Mouse (Mus musculus) spleen, postnatal 4 days (tissue): Measurements from ENCODE around the gene Grn.
A peak's percentile ranks its signal among the peaks of the same experiment; 100 is the strongest.
"Not testable (repeated sequence)": the region's sequence is repeated elsewhere in the genome, so short reads cannot be mapped to it uniquely, and the experiment has no call there.

Source experiments
- DNase-seq, 2 experiments: peaks; one replicate each; pipeline ENCODE4 v3.0.0; 2022; ENCODE audit warnings: low spot score in 2 of 2

The Grn gene

DNA sequence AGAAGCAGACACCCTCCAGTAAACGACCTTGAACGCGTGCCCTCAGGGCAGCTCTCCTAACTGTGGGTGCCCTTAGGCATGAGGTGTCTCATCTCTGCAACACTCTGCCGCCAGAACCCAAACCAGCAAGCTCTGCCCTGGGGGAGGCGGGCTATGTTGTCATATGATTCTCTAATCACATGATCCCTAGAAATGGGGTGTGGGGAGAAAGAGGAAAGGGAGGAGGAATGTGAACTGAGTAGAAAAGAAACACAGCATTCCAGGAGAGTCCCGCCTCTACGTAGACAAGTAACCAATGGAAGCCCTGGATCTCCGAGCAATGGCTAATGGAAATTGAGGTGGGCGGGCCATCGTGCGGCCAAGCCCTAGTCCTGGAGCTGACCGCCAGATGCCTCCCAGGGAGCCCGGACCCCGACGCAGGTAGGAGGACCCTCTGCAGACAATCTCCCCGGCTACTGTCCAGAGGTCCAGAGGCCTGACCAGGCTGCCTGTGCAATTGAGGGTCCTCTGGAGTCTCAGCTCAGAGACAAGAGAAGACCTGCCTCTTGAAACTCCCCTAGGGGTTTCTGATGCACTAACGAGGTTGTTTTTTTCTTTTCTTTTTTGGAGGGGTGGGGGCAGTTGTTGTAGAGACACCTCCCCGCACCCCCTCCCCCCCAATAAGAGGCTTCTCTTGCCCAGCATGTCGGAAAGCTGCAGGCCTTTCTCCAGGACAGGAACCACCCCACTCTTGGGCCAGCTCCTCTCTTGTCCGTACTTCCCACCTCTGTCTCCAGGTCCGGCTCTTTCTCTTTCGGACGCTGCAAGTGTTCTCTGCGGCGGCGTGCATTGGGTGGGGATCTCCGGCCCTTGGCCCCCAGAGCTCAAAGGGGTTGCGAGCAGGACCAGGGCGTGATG, at the start of gene Grn:
Gene Grn, plus strand, starts transcription at position 195 of the 897 bp plus-strand sequence.
- peak; percentile 82 to 87 for DNase-seq

DNA sequence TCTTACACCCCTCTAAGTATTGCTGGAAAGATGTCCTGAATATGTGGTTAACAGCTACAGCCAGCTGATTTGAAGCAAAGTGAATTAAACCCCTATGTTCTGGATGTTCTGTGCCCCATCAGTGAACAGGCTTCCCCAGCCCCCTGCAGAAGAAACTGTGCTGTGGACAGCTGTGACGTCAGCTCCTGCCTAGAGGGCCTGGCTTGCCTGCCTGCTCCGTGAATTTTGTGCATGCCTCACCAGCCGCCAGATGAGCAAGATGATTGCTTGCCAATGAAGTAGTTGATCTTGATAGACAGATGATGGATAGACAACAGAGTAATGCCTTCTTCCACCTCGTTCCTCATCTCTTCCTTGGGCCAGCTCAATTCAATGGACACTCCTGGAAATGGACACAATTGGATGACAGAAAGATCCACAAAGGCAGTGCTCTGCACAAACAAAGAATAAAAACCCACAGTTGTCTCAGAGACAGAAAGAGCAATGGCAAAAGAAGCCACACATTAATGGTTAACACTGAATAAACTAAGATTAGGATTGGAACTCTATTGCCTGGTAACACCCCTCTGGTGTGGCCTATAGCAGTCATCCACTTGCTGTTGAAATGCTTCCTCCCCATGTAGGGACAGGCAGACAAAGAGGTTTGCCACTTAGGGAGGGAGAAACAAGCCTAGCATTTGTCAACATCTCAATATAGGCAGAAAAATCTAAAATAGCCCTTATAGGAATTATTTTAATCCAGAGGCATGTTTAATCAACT, 48.6 kb upstream of the Grn start:
- DNase-seq, result no peak

DNA sequence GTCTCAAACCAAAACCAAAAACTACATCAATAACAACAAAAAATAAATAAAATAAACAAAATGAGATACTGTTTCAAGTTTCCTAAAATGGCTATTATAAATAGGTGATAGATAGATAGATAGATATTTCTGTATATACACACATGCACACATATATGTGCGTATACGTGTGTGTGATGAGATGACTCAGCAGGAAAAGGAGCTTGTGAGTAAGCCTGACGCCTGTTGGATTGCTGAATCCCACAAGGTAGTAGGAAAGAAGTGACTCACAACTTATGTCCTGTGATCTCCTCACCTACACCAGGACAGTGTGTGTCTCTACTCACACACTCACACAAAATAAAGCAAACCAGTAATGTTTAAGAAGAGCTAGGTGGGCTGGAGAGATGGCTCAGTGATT, 47.3 kb upstream of the Grn start:
- no peak for DNase-seq

DNA sequence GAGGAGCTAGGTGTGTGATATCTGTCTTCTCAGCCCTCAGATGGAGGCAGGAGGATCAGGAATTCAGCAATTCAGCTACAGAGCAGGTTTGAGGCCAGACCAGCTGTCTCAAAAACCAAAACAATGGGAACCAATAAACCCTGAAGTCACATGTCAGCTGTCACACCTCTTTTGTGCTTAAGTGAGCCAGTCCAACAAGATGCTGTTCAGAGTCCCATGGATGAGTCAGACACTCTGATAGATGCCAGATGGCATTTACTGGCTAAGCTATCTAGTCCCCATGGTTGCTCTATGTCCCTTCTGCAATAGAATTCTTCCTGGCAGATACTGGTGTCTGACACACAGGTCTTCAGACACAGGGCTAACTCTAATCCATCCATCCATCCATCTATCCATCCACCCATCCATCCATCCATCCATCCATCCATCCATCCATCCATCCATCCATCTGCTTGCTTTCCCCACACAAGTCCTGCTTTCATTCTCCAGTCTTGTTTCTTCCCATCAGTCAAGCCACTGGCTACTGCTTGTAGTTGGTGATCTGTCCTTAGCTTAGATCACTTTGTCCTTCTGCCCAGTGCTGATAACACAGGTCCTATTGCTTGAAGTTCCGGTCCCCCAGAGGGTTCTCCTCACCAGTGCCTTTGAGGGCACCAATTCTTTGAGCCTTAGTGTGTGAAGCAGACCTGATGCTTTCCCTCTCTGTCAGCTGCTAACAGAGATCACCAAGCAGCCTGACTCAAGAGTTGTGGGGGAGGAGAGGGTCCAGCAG, 46.6 kb upstream of the Grn start:
- DNase-seq, result no peak

DNA sequence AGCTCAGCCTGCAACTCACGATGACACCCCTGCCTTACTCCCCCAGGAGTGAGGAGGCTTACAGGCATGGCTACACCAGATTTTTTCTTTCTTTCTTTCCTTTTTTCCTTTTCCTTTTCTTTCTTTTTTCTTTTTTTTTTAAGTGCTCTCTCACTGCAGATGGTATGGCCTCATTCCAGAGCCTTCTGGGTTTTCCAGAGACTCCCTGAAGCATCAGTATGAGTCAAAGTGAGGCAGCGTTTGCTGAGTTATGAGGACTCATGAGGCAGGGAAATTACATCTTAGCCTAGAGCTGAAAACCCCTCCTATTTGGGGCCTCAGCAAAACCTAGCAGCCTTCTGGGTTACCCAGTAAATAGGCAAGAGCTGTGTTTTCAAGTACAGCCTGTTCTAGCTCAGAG, 45.7 kb upstream of the Grn start:
- DNase-seq, result no peak

DNA sequence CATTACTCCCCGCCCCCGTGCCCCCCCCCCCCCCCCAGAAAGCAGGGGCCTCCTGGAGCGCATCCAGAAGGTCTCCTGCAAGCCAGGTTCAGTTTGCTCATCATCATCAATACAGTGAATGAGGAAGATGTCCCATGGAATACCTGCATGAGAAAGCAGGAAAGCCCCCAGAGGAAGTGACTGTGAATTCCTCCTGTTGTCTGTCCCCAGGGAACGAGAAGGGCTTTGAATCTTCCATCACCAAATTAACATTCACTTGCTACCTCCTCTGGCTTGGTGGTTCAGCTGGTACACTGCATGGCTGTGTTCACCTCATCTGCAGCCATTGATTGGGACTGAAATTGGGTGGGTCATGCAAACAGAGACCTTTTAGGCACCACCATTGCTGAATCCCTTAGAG, 45.0 kb upstream of the Grn start:
- no peak for DNase-seq

DNA sequence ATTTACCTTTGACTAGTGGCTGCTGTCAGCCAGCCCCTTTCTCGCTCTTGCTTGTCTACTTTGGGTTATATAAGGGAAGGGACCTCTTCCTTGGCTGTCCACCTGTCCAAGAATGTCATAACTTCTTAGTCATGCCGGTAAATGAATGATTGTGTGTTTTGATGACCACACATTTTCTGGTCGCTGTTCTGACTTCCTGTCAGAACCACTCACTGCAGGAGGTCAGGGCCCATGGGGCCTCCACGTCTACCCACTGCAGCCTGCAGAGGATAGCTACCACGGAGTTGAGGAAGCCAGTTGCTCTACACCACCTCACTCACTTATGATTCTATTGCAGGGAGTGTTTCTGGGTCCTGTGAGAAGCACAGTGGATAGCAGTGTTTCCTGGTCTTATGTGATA, 44.0 kb upstream of the Grn start:
- no peak for DNase-seq

DNA sequence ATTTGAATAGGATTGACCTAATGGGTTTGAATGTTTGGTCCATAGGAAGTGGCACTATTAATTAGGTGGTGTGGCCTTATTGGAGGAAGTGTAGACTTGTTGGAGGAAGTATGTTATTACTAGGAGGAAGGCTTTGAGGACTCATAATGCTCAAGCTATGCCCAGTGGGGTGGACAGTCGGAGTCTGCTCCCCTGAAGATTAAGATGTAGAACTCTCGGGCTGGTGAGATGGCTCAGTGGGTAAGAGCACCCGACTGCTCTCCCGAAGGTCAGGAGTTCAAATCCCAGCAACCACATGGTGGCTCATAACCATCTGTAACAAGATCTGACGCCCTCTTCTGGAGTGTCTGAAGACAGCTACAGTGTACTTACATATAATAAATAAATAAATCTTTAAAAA, 40.7 kb upstream of the Grn start:
- not testable (repeated sequence) for DNase-seq

DNA sequence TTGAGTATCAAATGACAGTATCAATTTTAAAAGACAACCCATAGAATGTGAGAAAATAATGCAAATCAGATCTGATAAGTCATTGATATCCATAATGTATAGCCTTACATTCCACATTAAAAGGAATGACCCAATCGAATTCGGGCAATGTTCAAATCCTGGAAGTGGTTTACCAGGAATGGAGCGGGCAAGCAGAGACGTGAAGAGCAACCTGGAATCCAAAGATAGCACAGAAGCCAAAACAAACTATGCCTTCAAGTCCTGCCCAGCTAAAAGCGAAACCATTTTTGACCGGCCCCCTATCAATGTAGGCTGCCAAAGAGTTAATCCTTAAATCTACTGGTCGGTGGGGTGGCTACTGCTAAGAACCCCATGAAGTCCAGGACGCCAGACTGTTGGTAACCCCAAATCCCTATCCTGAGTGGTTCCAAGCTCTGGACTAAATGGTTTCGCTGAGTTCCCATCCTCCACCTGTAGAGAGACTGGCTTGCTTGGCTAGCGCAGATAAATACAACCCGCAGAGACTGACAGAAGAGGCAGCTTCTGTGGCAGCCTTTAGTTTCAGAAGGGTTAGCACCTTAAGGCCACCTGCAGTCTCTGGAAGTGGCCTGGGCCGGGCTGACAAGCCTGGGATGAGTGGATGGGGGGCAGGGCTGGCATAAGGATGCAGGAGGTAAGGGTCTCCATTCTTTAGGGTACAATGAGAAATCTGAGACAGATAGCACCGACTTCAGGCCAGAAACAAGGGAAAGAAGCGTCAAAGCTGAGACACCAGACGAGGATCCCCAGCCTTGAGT, 37.5 kb upstream of the Grn start:
- DNase-seq, result peak in 1 of 2 experiments; percentile 58

DNA sequence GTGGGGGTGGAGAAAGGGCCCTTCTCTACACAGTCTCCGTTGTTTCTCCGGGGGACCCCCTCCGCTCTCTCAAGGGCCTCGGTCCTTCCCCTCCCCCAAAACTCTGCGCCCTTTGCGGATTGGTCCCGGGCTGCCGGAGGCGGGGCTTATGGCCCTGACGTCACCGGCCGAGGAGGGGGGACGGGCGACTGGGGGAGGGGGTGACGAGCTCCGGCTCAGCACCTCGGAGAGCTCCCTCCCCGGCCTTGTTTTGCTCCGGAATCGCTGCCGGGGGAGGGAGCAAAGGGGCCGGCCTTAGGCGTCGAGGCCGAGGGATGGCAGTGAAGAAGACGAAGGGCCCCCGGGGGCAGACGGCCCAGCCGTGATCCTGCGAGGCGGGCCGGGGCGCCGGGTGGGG, 36.9 kb upstream of the Grn start, which contains the start of gene Rundc3a:
Gene Rundc3a, plus strand, starts transcription at position 166 of the 397 bp plus-strand sequence.
- peak; percentile 75 to 91 for DNase-seq

DNA sequence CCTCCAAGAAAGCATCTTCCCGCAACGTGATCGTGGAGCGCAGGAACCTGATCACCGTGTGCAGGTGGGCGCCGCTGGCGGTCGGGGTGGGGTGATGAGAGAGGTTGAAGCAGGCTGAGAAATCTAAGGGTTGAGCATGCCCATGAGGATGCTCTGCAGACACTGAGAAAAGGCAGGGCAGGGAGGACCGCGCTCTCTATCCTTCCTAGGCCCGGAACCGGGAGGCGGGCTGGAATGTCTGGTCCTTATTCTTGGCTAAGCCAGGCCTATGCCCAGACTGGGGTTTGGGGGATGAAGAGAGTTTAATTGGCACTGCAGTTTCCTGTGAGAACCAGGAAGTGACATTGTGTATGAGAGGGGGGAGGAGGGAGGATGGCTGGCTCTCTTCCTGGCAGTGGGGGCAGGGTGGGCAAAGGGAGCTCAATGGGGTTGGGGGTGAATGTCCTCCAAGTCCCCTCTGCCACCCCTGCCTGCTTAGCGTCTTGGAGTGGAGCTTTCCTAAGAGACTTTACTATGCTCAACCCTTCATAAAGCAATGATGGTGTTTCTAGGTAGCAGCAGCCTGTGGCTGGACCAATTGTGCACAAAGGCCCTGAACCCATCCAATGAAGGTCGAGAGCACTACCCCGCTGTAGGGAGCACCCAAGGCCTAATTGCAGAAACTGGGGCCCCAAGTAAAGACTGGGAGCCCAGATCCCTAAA, 36.2 kb upstream of the Grn start:
- no peak for DNase-seq

DNA sequence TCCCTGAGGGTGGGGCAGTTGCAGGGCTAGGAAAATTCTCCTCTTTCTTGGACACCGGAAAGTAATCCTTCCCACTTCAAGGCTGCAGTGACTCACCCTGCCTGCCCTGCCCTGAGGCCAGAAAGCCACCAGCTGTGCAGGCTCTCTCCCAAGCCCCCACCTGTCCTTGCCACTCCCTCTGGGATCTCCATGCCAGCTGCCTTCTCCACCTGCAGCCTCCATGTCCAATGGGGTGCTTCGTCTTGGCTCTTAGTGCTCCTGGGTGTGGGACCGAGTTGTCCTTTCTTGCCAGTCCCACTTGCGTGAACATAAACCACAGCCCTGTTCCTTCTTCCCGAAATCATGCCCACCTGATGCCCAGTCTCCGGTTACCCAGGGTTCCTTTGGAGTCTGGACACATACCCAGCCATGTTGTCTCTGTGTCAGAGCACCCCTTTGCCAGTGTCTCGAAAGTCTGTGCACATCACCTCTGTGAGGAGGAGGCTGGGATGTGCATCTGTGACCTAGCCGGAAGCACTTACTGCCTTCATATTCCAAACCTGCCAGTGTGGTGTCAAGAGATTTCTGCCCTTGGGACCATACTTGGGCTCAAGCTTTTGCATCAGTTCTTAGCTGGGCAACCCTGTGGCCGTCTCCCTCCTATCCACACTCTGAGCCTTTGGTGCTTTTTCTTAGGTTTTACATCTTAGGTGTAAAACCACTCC, 35.5 kb upstream of the Grn start:
- no peak for DNase-seq

DNA sequence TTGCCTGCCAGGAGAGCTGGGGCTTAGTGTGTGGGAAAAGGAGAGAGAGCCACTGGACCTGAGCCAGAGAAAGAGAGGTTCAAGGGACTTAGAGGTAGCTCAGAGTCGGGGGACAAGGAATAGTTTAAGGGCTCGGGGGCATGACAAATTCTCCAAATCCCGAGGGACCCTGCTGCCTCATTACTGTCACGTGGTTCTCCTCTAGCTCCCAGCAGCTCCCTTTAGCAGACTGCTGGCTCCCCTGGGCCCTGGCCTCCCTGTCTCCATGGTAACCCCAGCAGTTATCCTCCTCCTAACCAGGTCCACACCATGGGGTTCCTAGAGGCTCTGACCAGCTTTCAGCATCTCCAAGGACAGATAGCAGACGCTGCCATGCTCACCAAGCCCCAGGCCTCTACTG, 34.9 kb upstream of the Grn start:
- DNase-seq, result no peak

DNA sequence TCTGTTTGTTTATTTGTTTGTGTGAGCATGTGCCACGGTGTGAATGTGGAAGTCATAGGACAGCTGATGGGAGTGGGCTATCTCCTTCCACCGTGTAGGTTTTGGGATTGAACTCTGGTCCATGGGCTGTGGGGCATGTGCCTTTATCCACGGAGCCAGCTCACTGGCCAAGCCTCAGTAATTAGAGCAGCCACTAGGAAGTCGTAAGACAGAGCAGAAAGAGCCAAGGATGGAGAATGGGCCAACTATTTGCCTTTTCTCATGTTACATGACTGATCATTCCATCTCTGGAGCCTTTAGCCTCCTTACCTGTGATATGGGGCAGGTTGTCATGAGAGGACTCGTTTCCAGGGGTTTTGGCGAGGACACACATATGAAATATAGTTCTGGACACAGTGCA, 33.9 kb upstream of the Grn start:
- DNase-seq, result no peak

DNA sequence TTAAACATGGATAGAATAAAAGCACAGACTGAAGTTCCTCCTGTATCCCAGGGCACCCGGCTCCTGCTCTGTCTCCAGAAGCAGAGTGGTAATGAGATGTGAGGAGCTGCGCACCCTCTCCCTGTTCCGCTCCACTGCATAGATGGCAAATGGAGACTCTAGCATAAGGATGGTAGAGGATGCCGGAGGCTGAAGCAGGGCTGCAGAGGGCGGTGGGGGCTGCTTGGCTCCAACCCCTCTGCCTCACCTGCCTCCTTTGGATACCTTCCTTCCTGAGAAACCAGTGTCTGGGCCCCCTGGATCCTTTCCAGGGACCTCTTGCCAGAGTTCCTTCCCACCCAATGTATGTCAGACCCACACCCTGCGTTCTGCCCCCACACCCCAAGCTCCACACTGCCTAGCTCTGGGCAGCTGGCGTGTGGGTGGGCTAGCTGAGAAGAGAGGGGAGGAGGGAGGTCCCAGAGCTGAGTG, 33.4 kb upstream of the Grn start:
- DNase-seq, result no peak

DNA sequence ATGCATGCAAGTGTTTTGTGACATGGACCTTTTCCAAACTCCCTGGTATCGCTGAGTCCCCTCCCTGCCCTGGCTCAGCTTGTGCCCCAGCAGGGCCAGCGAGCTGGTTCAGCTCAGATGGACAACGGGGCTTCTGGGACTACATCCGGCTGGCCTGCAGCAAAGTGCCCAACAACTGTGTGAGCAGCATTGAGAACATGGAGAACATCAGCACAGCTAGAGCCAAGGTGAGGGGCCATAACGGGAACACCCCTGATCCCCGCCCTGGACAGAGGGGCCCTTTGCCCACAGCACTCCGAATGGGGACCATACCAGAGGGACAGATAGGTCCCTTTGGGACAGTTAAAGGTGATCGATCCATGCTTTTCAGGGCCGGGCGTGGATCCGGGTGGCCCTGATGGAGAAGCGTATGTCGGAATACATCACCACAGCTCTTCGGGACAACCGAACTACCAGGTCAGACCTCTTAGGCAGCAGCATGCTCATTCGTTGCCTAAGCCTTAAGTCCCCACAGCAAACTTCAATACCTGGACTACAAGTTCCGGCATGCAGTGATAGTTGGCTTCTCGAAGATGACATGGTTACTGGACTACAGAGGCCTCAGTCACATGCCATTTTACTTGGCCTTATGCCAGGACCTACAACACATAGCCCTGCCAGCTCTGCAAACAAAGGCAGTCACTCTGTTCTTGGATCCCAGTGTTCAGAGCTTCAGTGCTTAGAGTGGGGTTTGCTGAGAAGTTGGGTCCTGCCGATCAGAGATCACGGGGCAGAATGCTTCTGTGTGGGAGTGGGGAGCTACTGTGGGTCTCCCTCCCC, 31.9 kb upstream of the Grn start:
- DNase-seq, result no peak

DNA sequence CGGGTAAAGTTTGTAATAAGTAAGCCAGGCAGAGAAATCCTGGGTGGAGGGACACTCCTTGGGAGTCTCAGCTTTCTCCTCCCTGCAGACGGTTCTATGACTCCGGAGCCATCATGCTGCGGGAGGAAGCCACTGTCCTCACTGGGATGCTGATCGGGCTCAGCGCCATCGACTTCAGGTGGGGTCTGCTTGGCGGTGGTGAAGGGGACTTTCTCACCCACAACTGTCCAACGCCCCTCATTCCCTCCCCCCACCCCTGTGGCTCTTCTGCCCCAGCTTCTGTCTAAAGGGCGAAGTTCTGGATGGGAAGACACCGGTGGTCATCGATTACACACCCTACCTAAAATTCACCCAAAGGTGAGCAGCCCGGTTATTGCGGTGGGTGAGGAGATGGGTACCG, 31.0 kb upstream of the Grn start:
- no peak for DNase-seq

DNA sequence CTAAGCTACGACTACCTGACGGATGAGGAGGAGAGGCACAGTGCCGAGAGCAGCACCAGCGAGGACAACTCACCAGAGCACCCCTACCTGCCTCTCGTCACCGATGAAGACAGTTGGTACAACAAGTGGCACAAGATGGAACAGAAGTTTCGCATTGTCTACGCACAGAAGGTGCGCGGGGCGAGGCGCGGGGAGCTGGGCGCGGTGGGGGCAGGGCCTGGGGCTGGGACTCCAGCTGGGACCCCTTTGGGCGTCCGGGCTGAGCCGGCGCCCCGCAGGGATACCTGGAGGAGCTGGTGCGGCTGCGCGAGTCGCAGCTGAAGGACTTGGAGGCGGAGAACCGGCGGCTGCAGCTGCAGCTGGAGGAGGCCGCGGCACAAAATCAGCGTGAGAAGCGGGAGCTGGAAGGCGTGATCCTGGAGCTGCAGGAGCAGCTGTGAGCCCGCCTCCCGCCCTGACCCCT, 30.5 kb upstream of the Grn start:
- DNase-seq, result peak in 1 of 2 experiments; percentile 68

DNA sequence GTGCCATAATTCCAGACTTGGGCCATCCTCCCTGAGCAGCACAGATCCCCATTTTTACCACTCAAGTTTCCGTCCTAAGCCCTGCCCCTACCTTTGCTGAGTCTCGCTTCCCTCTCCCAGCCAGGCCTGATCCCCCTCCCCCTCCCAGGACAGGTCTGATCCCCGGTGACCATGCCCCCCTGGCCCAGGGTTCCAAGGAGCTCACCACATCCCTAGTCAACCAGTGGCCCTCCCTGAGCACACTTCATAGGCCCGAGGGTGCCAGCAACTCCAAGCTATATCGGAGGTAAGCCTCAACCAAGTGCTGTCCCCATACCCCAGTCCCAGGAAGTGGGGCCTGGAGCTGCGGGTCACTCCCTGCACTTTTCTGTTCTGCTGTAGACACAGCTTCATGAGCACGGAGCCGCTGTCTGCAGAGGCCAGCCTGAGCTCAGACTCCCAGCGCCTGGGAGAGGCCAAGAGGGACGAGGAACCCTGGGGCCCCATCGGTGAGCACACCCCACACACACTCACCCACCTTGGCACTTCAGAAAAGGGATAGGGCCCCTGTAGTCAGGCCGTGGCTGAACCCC, 29.5 kb upstream of the Grn start:
- peak in 1 of 2 experiments; percentile 66 for DNase-seq
